Mouse (Mus musculus): Measurements from ENCODE around the gene Rpl3. TPM values are rescaled to one million over a fixed set of nuclear protein-coding genes. Genes with fewer than 3 reads are reported as not detected.

The Rpl3 gene
- polyA plus RNA-seq, 1 experiment, result 680 TPM

- H3K4me1 ChIP-seq (ENCODE audit: control insufficient read depth, insufficient read depth, low read length), result no peaks in the 10 kb centered on the region
- H3K27ac ChIP-seq (ENCODE audit: insufficient read depth, low read length), result no peak overlapping the region
- TF ChIP-seq POLR2A (IDR thresholded peaks at IDR 0.05; ENCODE audit: extremely low read depth, insufficient read depth, low read length) (no peak), CTCF (IDR thresholded peaks at IDR 0.05; ENCODE audit: extremely low read depth, insufficient read depth, low read length) (no peak)
- H3K4me3 ChIP-seq (ENCODE audit: insufficient read depth, low read length), result no peak overlapping the region
Observed at GRCm38 (mm10) chr15:80117154-80117553, 25.5 kb upstream of the Rpl3 start.

- H3K4me1 ChIP-seq (ENCODE audit: control insufficient read depth, insufficient read depth, low read length), result no peaks in the 10 kb centered on the region
- TF ChIP-seq CTCF (IDR thresholded peaks at IDR 0.05; ENCODE audit: extremely low read depth, insufficient read depth, low read length), result no peak
- no peak for TF ChIP-seq POLR2A (IDR thresholded peaks at IDR 0.05; ENCODE audit: extremely low read depth, insufficient read depth, low read length)
Observed at GRCm38 (mm10) chr15:80115866-80116794, 24.5 kb upstream of the Rpl3 start.

DNA sequence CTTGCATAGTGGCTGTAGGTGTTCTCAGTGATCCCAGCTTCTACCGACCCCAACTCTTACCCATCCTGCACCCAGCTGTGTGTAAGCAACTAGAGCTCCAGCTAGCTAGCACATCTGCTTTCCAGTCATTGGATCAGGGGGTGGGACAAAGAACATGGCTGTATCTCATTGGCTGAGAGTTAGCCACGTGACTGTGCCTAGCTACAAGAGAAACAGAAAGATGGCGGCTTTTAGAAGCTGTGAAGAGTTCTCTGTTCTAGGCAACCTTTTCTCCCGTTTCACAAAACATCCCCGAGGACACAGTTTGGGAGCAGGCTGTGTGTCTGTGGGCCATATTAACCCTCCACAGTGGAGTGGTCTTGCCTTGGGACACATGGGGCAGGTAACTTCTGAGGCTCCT, 23.6 kb upstream of the Rpl3 start:
- no peak overlapping the region for H3K4me3 ChIP-seq (ENCODE audit: insufficient read depth, low read length)
- H3K27ac ChIP-seq (ENCODE audit: insufficient read depth, low read length), result no peak overlapping the region
- H3K4me1 ChIP-seq (ENCODE audit: control insufficient read depth, insufficient read depth, low read length), result no peaks in the 10 kb centered on the region
- TF ChIP-seq CTCF (IDR thresholded peaks at IDR 0.05; ENCODE audit: extremely low read depth, insufficient read depth, low read length) (no peak), POLR2A (IDR thresholded peaks at IDR 0.05; ENCODE audit: extremely low read depth, insufficient read depth, low read length) (no peak)

More at GRCm38 (mm10) chr15:80115866-80116794, 24.5 kb upstream of the Rpl3 start:
- Histone ChIP-seq H3K27ac (ENCODE audit: insufficient read depth, low read length) (no peak overlapping the region), H3K4me3 (ENCODE audit: insufficient read depth, low read length) (no peak overlapping the region)

GRCm38 (mm10) chr15:80114414-80114813, 22.7 kb upstream of the Rpl3 start:
- H3K27ac ChIP-seq (ENCODE audit: insufficient read depth, low read length), result no peak overlapping the region
- no peak overlapping the region for H3K4me3 ChIP-seq (ENCODE audit: insufficient read depth, low read length)
- TF ChIP-seq POLR2A (IDR thresholded peaks at IDR 0.05; ENCODE audit: extremely low read depth, insufficient read depth, low read length) (no peak), CTCF (IDR thresholded peaks at IDR 0.05; ENCODE audit: extremely low read depth, insufficient read depth, low read length) (no peak)
- H3K4me1 ChIP-seq (ENCODE audit: control insufficient read depth, insufficient read depth, low read length), result no peaks in the 10 kb centered on the region

DNA sequence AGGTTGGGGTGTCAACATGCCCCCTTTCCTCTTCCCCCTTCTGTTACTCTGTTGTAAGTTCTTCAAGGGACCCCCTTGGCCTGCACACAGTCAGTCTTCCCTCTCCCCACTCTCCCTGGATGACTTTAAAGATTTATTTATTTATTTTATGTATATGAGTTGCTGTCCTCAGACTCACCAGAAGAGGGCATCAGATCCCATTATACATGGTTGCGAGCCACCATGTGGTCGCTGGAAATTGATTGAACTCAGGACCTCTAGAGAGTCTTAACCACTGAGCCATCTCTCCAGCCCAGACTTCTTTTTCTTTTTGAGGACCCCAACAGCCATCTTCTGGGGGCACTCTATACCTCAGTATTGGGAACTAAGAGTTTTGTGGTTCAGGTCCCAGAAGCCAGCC, 20.8 kb upstream of the Rpl3 start:
- TF ChIP-seq CTCF (IDR thresholded peaks at IDR 0.05; ENCODE audit: extremely low read depth, insufficient read depth, low read length) (no peak), POLR2A (IDR thresholded peaks at IDR 0.05; ENCODE audit: extremely low read depth, insufficient read depth, low read length) (no peak)

DNA sequence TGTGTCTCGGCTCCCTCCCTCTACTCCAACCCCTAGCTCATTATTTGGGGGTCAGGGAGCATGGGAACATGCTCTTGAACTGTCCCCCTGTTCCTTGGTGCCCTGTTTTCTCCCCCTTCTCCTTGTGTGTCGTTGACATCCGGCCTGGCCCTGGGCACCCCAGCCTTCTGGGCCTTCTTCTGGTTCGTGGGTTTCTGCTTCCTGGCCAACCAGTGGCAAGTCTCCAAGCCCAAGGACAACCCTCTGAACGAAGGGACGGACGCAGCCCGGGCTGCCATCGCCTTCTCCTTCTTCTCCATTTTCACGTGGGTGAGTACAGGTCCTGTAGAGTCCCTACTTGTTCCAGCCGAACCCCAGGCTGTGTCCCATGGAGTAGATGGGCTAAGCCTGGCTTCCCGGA, 19.8 kb upstream of the Rpl3 start:
- no peak overlapping the region for H3K27ac ChIP-seq (ENCODE audit: insufficient read depth, low read length)
- TF ChIP-seq POLR2A (IDR thresholded peaks at IDR 0.05; ENCODE audit: extremely low read depth, insufficient read depth, low read length) (no peak), CTCF (IDR thresholded peaks at IDR 0.05; ENCODE audit: extremely low read depth, insufficient read depth, low read length) (no peak)
- peaks cover 3% of the 10 kb centered on the region for H3K4me1 ChIP-seq (ENCODE audit: control insufficient read depth, insufficient read depth, low read length)

More for the DNA sequence above, 20.8 kb upstream of the Rpl3 start:
- Histone ChIP-seq H3K4me3 (ENCODE audit: insufficient read depth, low read length) (no peak overlapping the region), H3K4me1 (ENCODE audit: control insufficient read depth, insufficient read depth, low read length) (no peaks in the 10 kb centered on the region), H3K27ac (ENCODE audit: insufficient read depth, low read length) (no peak overlapping the region)

GRCm38 (mm10) chr15:80107575-80107974, 15.9 kb upstream of the Rpl3 start:
- Histone ChIP-seq H3K27ac (ENCODE audit: insufficient read depth, low read length) (peak overlapping the region; percentile 51; the same call in 1 of the 2 replicates), H3K4me1 (ENCODE audit: control insufficient read depth, insufficient read depth, low read length) (peaks cover 6% of the 10 kb centered on the region), H3K4me3 (ENCODE audit: insufficient read depth, low read length) (no peak overlapping the region)
- TF ChIP-seq POLR2A (IDR thresholded peaks at IDR 0.05; ENCODE audit: extremely low read depth, insufficient read depth, low read length), result no peak
- TF ChIP-seq CTCF (IDR thresholded peaks at IDR 0.05; ENCODE audit: extremely low read depth, insufficient read depth, low read length), result no peak

More for the DNA sequence above, 19.8 kb upstream of the Rpl3 start:
- no peak overlapping the region for H3K4me3 ChIP-seq (ENCODE audit: insufficient read depth, low read length)

DNA sequence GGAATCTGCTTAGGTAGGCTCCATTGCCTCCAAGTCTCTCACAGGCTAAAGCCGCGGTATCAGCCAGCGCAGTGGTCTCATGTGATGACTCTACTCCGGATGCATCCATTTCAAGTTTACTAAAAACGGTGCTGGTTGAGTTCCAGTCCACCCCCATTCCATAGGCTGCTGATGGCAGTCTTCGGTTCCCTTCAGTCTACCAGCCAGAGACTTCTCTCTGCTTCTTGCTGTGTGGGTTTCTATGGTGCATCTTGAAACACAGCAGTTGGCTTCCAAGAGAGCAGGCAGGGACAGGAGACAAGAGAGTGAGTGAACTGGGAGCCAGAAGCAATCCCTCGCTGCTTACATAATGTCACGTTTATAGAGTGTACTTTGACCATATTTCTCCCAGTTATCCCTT, 15.5 kb upstream of the Rpl3 start:
- Histone ChIP-seq H3K4me3 (ENCODE audit: insufficient read depth, low read length) (no peak overlapping the region), H3K4me1 (ENCODE audit: control insufficient read depth, insufficient read depth, low read length) (peaks cover 6% of the 10 kb centered on the region), H3K27ac (ENCODE audit: insufficient read depth, low read length) (peak overlapping the region; percentile 51; the same call in 1 of the 2 replicates)
- TF ChIP-seq CTCF (IDR thresholded peaks at IDR 0.05; ENCODE audit: extremely low read depth, insufficient read depth, low read length), result no peak
- TF ChIP-seq POLR2A (IDR thresholded peaks at IDR 0.05; ENCODE audit: extremely low read depth, insufficient read depth, low read length), result no peak

GRCm38 (mm10) chr15:80105490-80106410, 14.1 kb upstream of the Rpl3 start:
- TF ChIP-seq CTCF (IDR thresholded peaks at IDR 0.05; ENCODE audit: extremely low read depth, insufficient read depth, low read length) (no peak), POLR2A (IDR thresholded peaks at IDR 0.05; ENCODE audit: extremely low read depth, insufficient read depth, low read length) (no peak)
- peaks cover 8% of the 10 kb centered on the region for H3K4me1 ChIP-seq (ENCODE audit: control insufficient read depth, insufficient read depth, low read length)
- no peak overlapping the region for H3K4me3 ChIP-seq (ENCODE audit: insufficient read depth, low read length)
- no peak overlapping the region for H3K27ac ChIP-seq (ENCODE audit: insufficient read depth, low read length)
